Mouse (Mus musculus): ENCODE measurements around the gene Cd79a. TPM values are rescaled to one million over a fixed set of nuclear protein-coding genes. Genes with fewer than 3 reads are reported as not detected.
"Not testable (repeated sequence)": the region's sequence is repeated elsewhere in the genome, so short reads cannot be mapped to it uniquely, and the experiment has no call there.

Cd79a gene
- polyA plus RNA-seq, 1 experiment from 2014 or later: 0.33 TPM

- Histone ChIP-seq H3K4me1 (ENCODE audit: control insufficient read depth, insufficient read depth, low read length) (peaks cover 18% of the 10 kb centered on the region), H3K36me3 (ENCODE audit: control insufficient read depth, insufficient read depth, low read length) (peaks cover 52% of the 10 kb centered on the region), H3K27ac (ENCODE audit: low read length) (0 out of 2 replicates have a peak overlapping the region, but pooled peaks have one; percentile 15), H3K27me3 (ENCODE audit: control insufficient read depth, insufficient read depth, low read length) (no peaks in the 10 kb centered on the region), H3K4me3 (ENCODE audit: low read depth, low read length) (no peak overlapping the region), H3K4me2 (replicated peaks; ENCODE audit: low read depth, low read length) (no peak overlapping the region), H3K9me3 (ENCODE audit: control insufficient read depth, low read depth, low read length) (no peaks in the 10 kb centered on the region), H3K9ac (replicated peaks; ENCODE audit: low read depth, low read length) (no peak overlapping the region)
- 0 out of 2 replicates have a peak, but pooled peaks have one; percentile 39 for ATAC-seq (ENCODE audit: insufficient number of reproducible peaks, insufficient read depth, low FRiP score, low read depth)
- WGBS: 27% methylated on average over 10 of the region's 10 CpGs
These were observed 6.6 kb upstream of the Cd79a start for GRCm38 (mm10) chr7:24890281-24891216.

DNA sequence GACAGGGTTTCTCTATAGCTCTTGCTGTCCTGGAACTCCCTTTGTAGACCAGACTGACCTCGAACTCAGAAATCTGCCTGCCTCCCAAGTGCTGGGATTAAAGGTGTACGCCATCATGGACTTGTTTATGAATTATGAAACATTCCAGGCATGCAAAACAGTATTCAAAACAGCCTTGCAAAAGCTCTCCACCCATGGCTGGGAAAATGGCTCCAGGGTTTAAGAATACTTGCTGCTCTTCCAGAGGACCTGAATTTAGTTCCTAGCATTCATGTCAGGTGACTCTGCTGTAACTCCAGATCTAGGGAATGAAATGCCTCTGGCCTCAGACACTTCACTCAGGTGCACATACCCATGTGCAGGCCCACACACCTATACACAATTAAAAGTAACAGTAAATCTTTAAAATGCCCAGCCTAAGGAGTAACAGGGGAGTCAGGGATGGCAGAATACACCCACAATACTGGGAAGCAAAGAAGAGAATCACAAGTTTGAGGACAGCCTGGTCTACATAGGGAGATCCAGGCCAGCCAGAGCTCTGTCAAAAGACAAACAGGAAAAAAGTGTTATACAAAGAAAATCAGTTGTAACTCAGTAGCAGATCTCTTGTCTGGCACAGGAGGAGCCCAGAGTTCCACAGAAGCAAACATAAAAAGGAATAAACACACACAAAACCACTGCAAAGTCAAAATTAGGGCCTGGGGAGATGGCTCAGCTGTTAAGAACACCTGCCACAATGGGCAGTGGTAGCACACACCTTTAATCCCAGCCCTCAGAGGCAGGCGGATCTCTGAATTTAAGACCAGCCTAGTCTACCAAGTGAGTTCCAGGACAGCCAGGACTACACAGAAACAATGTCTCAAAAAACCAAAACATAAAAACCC, 5.7 kb upstream of the Cd79a start:
- no peaks in the 10 kb centered on the region for H3K27me3 ChIP-seq (ENCODE audit: control insufficient read depth, insufficient read depth, low read length)
- no peak overlapping the region for H3K4me2 ChIP-seq (replicated peaks; ENCODE audit: low read depth, low read length)
- WGBS: 69% methylated on average over 3 of the region's 3 CpGs
- no peak overlapping the region for H3K27ac ChIP-seq (ENCODE audit: low read length)
- H3K9ac ChIP-seq (replicated peaks; ENCODE audit: low read depth, low read length): no peak overlapping the region
- peaks cover 43% of the 10 kb centered on the region for H3K36me3 ChIP-seq (ENCODE audit: control insufficient read depth, insufficient read depth, low read length)
- peaks cover 9% of the 10 kb centered on the region; the same call in 1 of the 2 replicates for H3K4me1 ChIP-seq (ENCODE audit: control insufficient read depth, insufficient read depth, low read length)
- H3K9me3 ChIP-seq (ENCODE audit: control insufficient read depth, low read depth, low read length): no peaks in the 10 kb centered on the region
- ATAC-seq (ENCODE audit: insufficient number of reproducible peaks, insufficient read depth, low FRiP score, low read depth): no peak
- H3K4me3 ChIP-seq (ENCODE audit: low read depth, low read length): no peak overlapping the region

DNA sequence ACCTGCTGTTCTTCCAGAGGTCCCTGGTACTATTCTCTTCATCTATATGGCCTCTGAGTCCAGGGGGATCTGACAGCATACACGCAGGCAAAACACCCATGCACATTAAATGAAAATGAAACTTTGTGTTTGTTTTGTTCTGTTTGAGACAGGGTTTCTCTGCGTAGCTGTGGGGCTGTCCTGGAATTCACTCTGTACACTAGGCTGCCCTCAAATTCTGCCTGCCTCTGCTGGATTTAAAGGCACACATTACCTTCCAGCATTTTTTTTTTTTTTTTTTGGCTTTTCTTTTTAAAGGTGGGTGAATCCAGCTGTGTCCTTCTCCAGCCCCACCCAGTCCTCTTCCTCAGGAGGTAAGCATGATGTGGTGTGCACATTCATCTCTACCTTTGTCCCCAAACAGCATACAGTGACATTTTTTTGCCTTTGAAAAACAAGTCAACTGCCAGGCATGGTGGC, 5.0 kb upstream of the Cd79a start:
- WGBS: 75% methylated on average over 2 of the region's 2 CpGs
- no peak overlapping the region for H3K4me2 ChIP-seq (replicated peaks; ENCODE audit: low read depth, low read length)
- no peaks in the 10 kb centered on the region for H3K9me3 ChIP-seq (ENCODE audit: control insufficient read depth, low read depth, low read length)
- peaks cover 38% of the 10 kb centered on the region for H3K36me3 ChIP-seq (ENCODE audit: control insufficient read depth, insufficient read depth, low read length)
- H3K27me3 ChIP-seq (ENCODE audit: control insufficient read depth, insufficient read depth, low read length): no peaks in the 10 kb centered on the region
- no peak overlapping the region for H3K9ac ChIP-seq (replicated peaks; ENCODE audit: low read depth, low read length)
- H3K27ac ChIP-seq (ENCODE audit: low read length): no peak overlapping the region
- H3K4me3 ChIP-seq (ENCODE audit: low read depth, low read length): no peak overlapping the region
- H3K4me1 ChIP-seq (ENCODE audit: control insufficient read depth, insufficient read depth, low read length): peaks cover 3% of the 10 kb centered on the region; the same call in 1 of the 2 replicates
- no peak for ATAC-seq (ENCODE audit: insufficient number of reproducible peaks, insufficient read depth, low FRiP score, low read depth)

GRCm38 (mm10) chr7:24895749-24896148, 1.4 kb upstream of the Cd79a start:
- not testable (repeated sequence) for H3K27me3 ChIP-seq (ENCODE audit: control insufficient read depth, insufficient read depth, low read length); H3K9me3 ChIP-seq (ENCODE audit: control insufficient read depth, low read depth, low read length); H3K27ac ChIP-seq (ENCODE audit: low read length); H3K36me3 ChIP-seq (ENCODE audit: control insufficient read depth, insufficient read depth, low read length); H3K4me3 ChIP-seq (ENCODE audit: low read depth, low read length); H3K4me1 ChIP-seq (ENCODE audit: control insufficient read depth, insufficient read depth, low read length); H3K9ac ChIP-seq (replicated peaks; ENCODE audit: low read depth, low read length); ATAC-seq (ENCODE audit: insufficient number of reproducible peaks, insufficient read depth, low FRiP score, low read depth); H3K4me2 ChIP-seq (replicated peaks; ENCODE audit: low read depth, low read length)
- WGBS: 91% methylated on average over 2 of the region's 2 CpGs

DNA sequence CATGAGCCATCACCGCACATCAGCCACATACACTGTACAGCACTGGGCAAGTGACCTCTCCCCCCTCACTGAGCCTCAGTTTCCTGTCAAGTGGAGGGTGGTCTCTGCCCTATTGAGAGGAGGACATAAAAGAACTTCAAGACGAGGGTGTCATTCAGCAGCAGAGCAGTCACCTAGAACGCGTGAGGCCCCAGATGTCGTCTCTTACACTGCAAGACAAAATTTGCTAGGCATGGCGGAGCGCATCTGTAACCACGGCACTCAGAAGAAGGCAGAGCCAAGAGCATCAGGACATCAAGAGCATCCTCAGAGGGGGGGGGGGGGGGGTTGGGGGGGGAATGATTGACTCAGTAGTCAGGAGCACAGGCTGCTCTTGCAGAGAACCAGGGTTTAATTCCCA, 912 bp upstream of the Cd79a start:
- ATAC-seq (ENCODE audit: insufficient number of reproducible peaks, insufficient read depth, low FRiP score, low read depth): no peak
- Histone ChIP-seq H3K9me3 (ENCODE audit: control insufficient read depth, low read depth, low read length) (no peaks in the 10 kb centered on the region), H3K4me3 (ENCODE audit: low read depth, low read length) (no peak overlapping the region), H3K4me2 (replicated peaks; ENCODE audit: low read depth, low read length) (no peak overlapping the region), H3K27ac (ENCODE audit: low read length) (no peak overlapping the region), H3K4me1 (ENCODE audit: control insufficient read depth, insufficient read depth, low read length) (no peaks in the 10 kb centered on the region), H3K36me3 (ENCODE audit: control insufficient read depth, insufficient read depth, low read length) (no peaks in the 10 kb centered on the region; the same call in 1 of the 2 replicates), H3K27me3 (ENCODE audit: control insufficient read depth, insufficient read depth, low read length) (no peaks in the 10 kb centered on the region), H3K9ac (replicated peaks; ENCODE audit: low read depth, low read length) (no peak overlapping the region)
- WGBS: 84% methylated on average over 8 of the region's 8 CpGs

DNA sequence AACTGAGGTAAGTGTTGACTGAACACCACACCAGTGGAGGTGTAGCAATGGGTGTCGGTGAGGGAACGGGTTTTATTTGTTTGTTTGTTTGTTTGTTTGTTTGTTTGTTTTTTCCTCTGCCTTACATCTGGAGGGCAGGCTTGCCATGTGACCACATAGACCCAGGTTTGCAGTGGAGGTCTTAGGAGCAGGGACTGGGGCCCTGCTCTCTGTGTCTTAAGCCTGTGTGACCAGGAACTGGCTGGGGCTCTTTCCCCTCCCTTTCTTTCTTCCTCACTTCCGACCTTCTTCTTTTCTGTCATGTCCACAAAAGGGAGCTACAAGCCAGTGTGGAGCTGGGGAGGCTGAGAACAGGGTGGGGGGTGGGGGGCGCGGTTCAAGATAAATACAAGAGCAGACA, 778 bp downstream of the Cd79a start:
- no peak overlapping the region for H3K4me3 ChIP-seq (ENCODE audit: low read depth, low read length)
- no peak overlapping the region for H3K4me2 ChIP-seq (replicated peaks; ENCODE audit: low read depth, low read length)
- no peak overlapping the region for H3K27ac ChIP-seq (ENCODE audit: low read length)
- H3K9me3 ChIP-seq (ENCODE audit: control insufficient read depth, low read depth, low read length): no peaks in the 10 kb centered on the region
- WGBS: 74% methylated on average over 5 of the region's 5 CpGs
- H3K27me3 ChIP-seq (ENCODE audit: control insufficient read depth, insufficient read depth, low read length): no peaks in the 10 kb centered on the region
- no peaks in the 10 kb centered on the region for H3K36me3 ChIP-seq (ENCODE audit: control insufficient read depth, insufficient read depth, low read length)
- ATAC-seq (ENCODE audit: insufficient number of reproducible peaks, insufficient read depth, low FRiP score, low read depth): no peak
- no peak overlapping the region for H3K9ac ChIP-seq (replicated peaks; ENCODE audit: low read depth, low read length)
- H3K4me1 ChIP-seq (ENCODE audit: control insufficient read depth, insufficient read depth, low read length): peaks cover 5% of the 10 kb centered on the region; the same call in 1 of the 2 replicates

DNA sequence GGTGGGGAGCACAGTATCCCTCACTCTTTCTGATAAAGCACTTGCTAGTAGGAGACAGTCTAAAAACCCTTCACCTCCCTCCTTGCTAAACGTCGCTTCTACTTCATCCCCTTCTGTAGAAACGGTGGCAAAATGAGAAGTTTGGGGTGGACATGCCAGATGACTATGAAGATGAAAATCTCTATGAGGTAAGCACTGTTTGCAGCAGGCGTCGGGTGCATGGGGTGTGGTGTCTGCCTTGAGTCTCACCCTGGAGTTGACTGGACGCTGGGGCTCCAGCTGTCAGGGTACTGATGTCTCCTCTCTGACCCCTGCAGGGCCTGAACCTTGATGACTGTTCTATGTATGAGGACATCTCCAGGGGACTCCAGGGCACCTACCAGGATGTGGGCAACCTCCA, 3.9 kb downstream of the Cd79a start:
- H3K4me1 ChIP-seq (ENCODE audit: control insufficient read depth, insufficient read depth, low read length): peaks cover 11% of the 10 kb centered on the region; the same call in 1 of the 2 replicates
- no peak overlapping the region for H3K4me2 ChIP-seq (replicated peaks; ENCODE audit: low read depth, low read length)
- no peaks in the 10 kb centered on the region for H3K36me3 ChIP-seq (ENCODE audit: control insufficient read depth, insufficient read depth, low read length)
- H3K27ac ChIP-seq (ENCODE audit: low read length): no peak overlapping the region
- no peaks in the 10 kb centered on the region for H3K9me3 ChIP-seq (ENCODE audit: control insufficient read depth, low read depth, low read length)
- no peak overlapping the region for H3K4me3 ChIP-seq (ENCODE audit: low read depth, low read length)
- no peaks in the 10 kb centered on the region for H3K27me3 ChIP-seq (ENCODE audit: control insufficient read depth, insufficient read depth, low read length)
- WGBS: 70% methylated on average over 6 of the region's 6 CpGs
- no peak for ATAC-seq (ENCODE audit: insufficient number of reproducible peaks, insufficient read depth, low FRiP score, low read depth)
- no peak overlapping the region for H3K9ac ChIP-seq (replicated peaks; ENCODE audit: low read depth, low read length)

DNA sequence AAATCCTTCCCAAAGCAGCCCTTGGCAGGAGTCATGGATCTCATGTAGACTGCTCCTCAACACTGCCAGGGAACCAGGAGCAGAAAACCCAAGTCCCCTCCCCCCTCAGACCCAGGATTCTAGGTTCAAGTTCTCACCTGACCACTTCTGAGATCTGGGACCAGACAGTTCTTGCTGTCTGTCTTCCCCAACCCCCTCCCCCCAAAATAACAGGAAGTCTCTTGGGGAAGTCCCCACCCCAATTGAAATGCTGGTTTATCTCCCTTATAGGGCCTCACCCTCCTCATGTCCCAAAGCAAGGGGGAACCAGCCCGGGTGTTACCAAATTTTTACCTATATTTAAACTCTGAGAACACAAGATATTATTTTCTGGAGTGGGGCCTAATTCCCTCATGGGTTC, 4.7 kb downstream of the Cd79a start:
- Histone ChIP-seq H3K36me3 (ENCODE audit: control insufficient read depth, insufficient read depth, low read length) (no peaks in the 10 kb centered on the region), H3K4me1 (ENCODE audit: control insufficient read depth, insufficient read depth, low read length) (peaks cover 18% of the 10 kb centered on the region), H3K9ac (replicated peaks; ENCODE audit: low read depth, low read length) (no peak overlapping the region), H3K27ac (ENCODE audit: low read length) (no peak overlapping the region), H3K4me3 (ENCODE audit: low read depth, low read length) (no peak overlapping the region), H3K27me3 (ENCODE audit: control insufficient read depth, insufficient read depth, low read length) (no peaks in the 10 kb centered on the region), H3K4me2 (replicated peaks; ENCODE audit: low read depth, low read length) (no peak overlapping the region), H3K9me3 (ENCODE audit: control insufficient read depth, low read depth, low read length) (no peaks in the 10 kb centered on the region)
- WGBS: 60% methylated on average over 1 of the region's 1 CpGs
- ATAC-seq (ENCODE audit: insufficient number of reproducible peaks, insufficient read depth, low FRiP score, low read depth): no peak
